Mouse (Mus musculus): ENCODE measurements around the gene Cd300lg.

- no peak for TF ChIP-seq MAX (IDR thresholded peaks at IDR 0.05; ENCODE audit: low read depth)
- no peak for TF ChIP-seq USF1 (IDR thresholded peaks at IDR 0.05; ENCODE audit: low read depth)
- TF ChIP-seq POLR2A (IDR thresholded peaks at IDR 0.05; ENCODE audit: insufficient read length, low read depth): no peak
- TF ChIP-seq TCF12 (IDR thresholded peaks at IDR 0.05; ENCODE audit: insufficient read depth, poor library complexity, severe bottlenecking): no peak
- TF ChIP-seq MYOD1 (IDR thresholded peaks at IDR 0.05; ENCODE audit: control insufficient read depth in 1 of 3, insufficient read length in 2 of 3, low read depth in 2 of 3): no peak
- TF ChIP-seq SRF (IDR thresholded peaks at IDR 0.05; ENCODE audit: control insufficient read depth, insufficient read length, low read depth): no peak
These were observed 13.8 kb upstream of the Cd300lg start for GRCm38 (mm10) chr11:102027361-102028017.

Measured in myocyte (in vitro differentiated cells).